Mouse (Mus musculus) right cerebral cortex, postnatal 14 days (tissue): ENCODE measurements around the gene Zbtb44.

Experiments used
- DNase-seq: peaks from one replicate; pipeline ENCODE4 v3.0.0; 2022

The Zbtb44 gene

DNA sequence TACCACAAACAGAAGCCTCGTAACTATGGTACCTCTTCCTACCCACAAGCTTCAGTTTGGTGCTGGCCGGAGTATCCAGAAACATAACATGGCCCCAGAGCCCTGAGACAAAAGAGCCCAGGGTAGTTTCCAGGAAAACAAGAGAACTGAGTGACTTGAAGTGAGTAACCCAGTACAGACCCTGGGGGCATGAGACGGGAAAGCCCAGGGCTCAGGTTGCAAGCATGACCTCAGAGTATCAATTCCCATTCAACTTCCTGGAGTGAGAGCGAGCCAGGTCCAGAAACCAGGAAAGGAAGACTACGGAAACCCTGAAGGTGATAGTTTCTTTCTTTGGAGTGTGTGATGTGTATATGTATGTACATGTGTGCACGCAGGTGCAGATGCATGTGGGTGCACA, 87.0 kb downstream of the Zbtb44 start:
- no peak for DNase-seq

DNA sequence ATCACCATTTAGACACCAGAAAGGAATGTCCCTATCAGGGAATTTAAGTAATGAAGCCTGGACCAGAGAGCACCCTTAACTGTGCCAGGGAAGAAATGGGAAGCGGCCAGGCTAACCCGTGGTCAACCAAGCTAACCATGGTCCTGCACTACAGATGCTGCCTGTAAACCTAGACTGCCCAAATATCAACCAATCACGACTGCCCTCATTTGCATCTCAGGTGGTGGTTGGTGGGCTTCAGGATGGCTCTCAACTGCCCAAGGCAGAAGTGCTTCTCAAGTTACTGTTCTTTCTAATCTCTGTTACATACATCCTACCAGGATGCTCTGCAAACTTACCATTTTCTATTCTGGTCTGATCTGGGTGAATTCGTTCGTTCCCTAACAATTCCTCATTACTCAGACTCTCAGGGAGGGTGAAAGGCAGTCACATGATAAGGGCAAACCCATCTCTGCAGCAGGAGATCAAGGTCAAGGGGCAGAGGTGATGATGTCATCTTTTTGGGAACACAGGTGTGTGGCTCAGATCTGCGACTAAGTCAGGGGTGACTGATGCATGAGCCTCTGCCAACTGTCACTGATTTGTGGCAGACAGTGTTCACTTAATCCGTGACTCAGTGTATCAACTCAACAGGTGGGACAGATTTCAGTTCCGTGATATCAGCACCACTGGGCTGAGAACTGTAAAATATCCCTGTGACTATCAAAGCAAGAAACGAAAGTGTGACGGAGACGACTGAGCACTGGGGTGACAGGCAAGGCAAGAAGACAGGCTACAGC, 88.3 kb downstream of the Zbtb44 start:
- DNase-seq = no peak

DNA sequence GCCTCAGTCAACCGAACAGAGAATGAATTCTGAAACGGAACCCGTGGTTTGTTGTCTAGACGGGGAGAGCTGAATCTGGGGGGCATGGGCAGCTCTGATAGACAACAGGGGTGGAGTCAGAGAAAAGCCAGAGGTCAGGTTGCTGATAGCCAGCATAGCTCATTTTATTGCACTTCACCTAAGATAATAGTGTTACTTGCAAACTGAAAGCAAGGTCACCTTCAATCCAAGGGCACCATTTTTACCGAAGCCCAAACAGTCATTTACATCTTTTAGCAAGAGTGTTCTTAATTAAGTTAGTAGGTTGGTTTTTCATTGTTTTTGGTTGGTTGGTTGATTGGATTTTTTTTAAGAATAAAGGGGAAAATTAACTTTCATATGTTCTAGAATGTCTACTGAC, 89.0 kb downstream of the Zbtb44 start:
- no peak for DNase-seq

DNA sequence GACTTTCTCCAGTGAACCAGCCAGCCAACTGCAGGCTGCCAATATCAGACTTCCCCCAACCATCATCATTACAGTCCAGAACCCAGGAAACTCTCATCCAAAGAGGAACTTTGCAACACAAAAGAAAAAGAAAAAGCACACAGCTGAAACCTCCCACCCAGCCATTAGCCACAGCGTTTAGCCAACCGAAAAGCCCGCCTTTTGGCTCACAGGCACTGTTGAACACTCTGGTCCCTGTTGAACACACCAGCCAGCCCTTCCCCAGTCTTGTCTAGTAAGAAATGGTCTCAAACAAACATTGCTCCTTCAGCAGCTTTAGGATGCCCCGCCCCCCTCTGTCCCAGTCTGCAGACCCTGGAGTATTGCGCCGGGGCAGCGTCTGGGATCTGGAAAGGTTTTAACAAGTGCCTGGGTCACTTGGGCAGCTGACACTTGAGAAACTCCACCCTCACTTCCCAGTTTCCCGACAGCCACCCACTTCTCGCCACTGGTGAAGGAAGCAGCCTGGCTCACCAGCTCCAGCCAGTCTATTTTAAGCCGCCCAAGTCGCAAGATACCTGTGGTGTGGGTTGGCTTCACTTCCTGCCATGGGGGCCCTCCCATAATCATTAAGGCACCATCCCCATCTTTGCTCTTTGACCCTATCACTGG, 89.6 kb downstream of the Zbtb44 start:
- no peak for DNase-seq

DNA sequence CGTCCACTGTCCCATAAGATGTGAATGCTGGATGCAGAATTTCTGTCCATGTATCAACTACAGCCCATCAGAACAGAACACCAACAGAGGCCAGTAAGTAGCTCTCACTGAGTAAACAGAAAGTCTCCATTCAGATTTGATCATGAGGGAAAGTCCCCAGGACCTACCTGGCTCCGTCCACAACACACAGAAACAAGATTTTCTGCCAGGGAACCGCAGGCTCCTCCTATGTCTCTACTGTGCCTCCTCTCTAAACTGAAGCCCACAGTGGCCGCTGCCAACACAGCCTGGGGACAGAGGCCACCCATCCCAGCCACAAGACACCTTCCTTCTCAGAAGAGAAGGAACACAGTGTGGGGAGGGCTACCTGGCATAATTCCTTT, 90.1 kb downstream of the Zbtb44 start:
- DNase-seq = no peak

DNA sequence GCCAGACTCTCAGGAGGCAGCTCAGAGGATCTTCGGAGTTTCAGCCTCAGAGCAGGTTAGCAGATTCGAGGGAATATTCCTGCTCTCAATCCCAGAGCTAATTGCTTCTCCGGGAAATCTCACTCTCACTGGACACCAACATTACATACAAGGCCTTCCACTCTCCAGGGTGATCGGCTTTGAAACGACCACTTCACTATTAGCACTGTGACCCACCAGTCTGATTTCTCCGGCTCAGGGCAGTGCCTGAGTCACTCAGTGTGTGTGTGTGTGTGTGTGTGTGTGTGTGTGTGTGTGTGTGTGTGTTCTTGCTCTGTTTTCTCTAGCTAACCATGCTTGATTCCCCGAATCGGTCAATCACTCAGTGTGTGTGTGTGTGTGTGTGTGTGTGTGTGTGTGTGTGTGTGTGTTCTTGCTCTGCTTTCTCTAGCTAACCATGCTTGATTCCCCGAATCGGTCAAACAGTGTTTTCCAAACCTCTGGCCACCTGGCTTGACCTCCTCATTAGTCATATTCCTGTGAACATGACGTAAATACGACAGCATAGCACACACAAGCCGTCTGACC, 92.1 kb downstream of the Zbtb44 start:
- no peak for DNase-seq
